Mouse (Mus musculus): Measurements from ENCODE around the gene Fto. TPM values are rescaled to one million over a fixed set of nuclear protein-coding genes. Genes with fewer than 3 reads are reported as not detected.

Fto gene
- polyA plus RNA-seq, 1 experiment from 2014 or later, result 90.1 TPM

GRCm38 (mm10) chr8:91531971-91532370 lies 218.6 kb downstream of the Fto start:
- H3K36me3 ChIP-seq (ENCODE audit: poor library complexity, severe bottlenecking), result no peaks in the 10 kb centered on the region
- no peaks in the 10 kb centered on the region for H3K9me3 ChIP-seq (replicated peaks)
- no peak overlapping the region for H3K4me2 ChIP-seq
- peaks cover 22% of the 10 kb centered on the region for H3K4me1 ChIP-seq
- H3K9ac ChIP-seq, result no peak overlapping the region
- WGBS, result 26% methylated on average over 8 of the region's 8 CpGs
- no peak overlapping the region for H3K27ac ChIP-seq
- H3K27me3 ChIP-seq, result peaks cover 50% of the 10 kb centered on the region
- H3K4me3 ChIP-seq, result no peak overlapping the region
- ATAC-seq, result no peak

GRCm38 (mm10) chr8:91532671-91533436 lies 219.5 kb downstream of the Fto start:
- Histone ChIP-seq H3K27me3 (peaks cover 42% of the 10 kb centered on the region), H3K4me3 (no peak overlapping the region), H3K9me3 (replicated peaks) (no peaks in the 10 kb centered on the region), H3K9ac (no peak overlapping the region), H3K4me1 (peaks cover 30% of the 10 kb centered on the region), H3K27ac (no peak overlapping the region), H3K36me3 (ENCODE audit: poor library complexity, severe bottlenecking) (no peaks in the 10 kb centered on the region), H3K4me2 (no peak overlapping the region)
- WGBS, result 77% methylated on average over 18 of the region's 18 CpGs
- peak; percentile 45; the same call in 1 of the 2 replicates for ATAC-seq

- no peak overlapping the region for H3K27ac ChIP-seq
- no peaks in the 10 kb centered on the region for H3K9me3 ChIP-seq (replicated peaks)
- peaks cover 31% of the 10 kb centered on the region for H3K4me1 ChIP-seq
- no peak overlapping the region for H3K9ac ChIP-seq
- no peak overlapping the region for H3K4me2 ChIP-seq
- no peak for ATAC-seq
- H3K36me3 ChIP-seq (ENCODE audit: poor library complexity, severe bottlenecking), result no peaks in the 10 kb centered on the region
- 89% methylated on average over 5 of the region's 5 CpGs for WGBS
- no peak overlapping the region for H3K4me3 ChIP-seq
- H3K27me3 ChIP-seq, result peaks cover 31% of the 10 kb centered on the region
Observed at GRCm38 (mm10) chr8:91534752-91535151, 221.4 kb downstream of the Fto start.

- no peak overlapping the region for H3K4me2 ChIP-seq
- H3K27me3 ChIP-seq, result peaks cover 18% of the 10 kb centered on the region
- H3K36me3 ChIP-seq (ENCODE audit: poor library complexity, severe bottlenecking), result no peaks in the 10 kb centered on the region
- no peaks in the 10 kb centered on the region; the same call in 1 of the 2 replicates for H3K9me3 ChIP-seq (replicated peaks)
- no peak overlapping the region for H3K9ac ChIP-seq
- H3K4me1 ChIP-seq, result peaks cover 24% of the 10 kb centered on the region
- WGBS, result 81% methylated on average over 9 of the region's 9 CpGs
- ATAC-seq, result no peak
- H3K27ac ChIP-seq, result no peak overlapping the region
- no peak overlapping the region for H3K4me3 ChIP-seq
Observed at GRCm38 (mm10) chr8:91538109-91538508, 224.8 kb downstream of the Fto start.

- no peaks in the 10 kb centered on the region for H3K36me3 ChIP-seq (ENCODE audit: poor library complexity, severe bottlenecking)
- no peak overlapping the region for H3K4me3 ChIP-seq
- WGBS, result 88% methylated on average over 5 of the region's 5 CpGs
- H3K4me1 ChIP-seq, result peaks cover 18% of the 10 kb centered on the region
- H3K27ac ChIP-seq, result no peak overlapping the region
- no peak overlapping the region for H3K9ac ChIP-seq
- H3K9me3 ChIP-seq (replicated peaks), result no peaks in the 10 kb centered on the region; the same call in 1 of the 2 replicates
- peaks cover 15% of the 10 kb centered on the region for H3K27me3 ChIP-seq
- no peak for ATAC-seq
- no peak overlapping the region for H3K4me2 ChIP-seq
Observed at GRCm38 (mm10) chr8:91538892-91539291, 225.6 kb downstream of the Fto start.

- Histone ChIP-seq H3K4me2 (no peak overlapping the region), H3K4me1 (peaks cover 16% of the 10 kb centered on the region), H3K27me3 (peaks cover 10% of the 10 kb centered on the region; the same call in 1 of the 2 replicates), H3K36me3 (ENCODE audit: poor library complexity, severe bottlenecking) (no peaks in the 10 kb centered on the region), H3K9me3 (replicated peaks) (no peaks in the 10 kb centered on the region; the same call in 1 of the 2 replicates), H3K4me3 (no peak overlapping the region), H3K9ac (no peak overlapping the region), H3K27ac (no peak overlapping the region)
- ATAC-seq, result no peak
- WGBS, result 92% methylated on average over 8 of the region's 8 CpGs
Observed at GRCm38 (mm10) chr8:91539586-91539985, 226.3 kb downstream of the Fto start.

- Histone ChIP-seq H3K4me2 (no peak overlapping the region), H3K9me3 (replicated peaks) (no peaks in the 10 kb centered on the region; the same call in 1 of the 2 replicates), H3K4me3 (no peak overlapping the region), H3K27me3 (peaks cover 5% of the 10 kb centered on the region; the same call in 1 of the 2 replicates), H3K27ac (no peak overlapping the region), H3K9ac (no peak overlapping the region), H3K36me3 (ENCODE audit: poor library complexity, severe bottlenecking) (no peaks in the 10 kb centered on the region), H3K4me1 (peaks cover 15% of the 10 kb centered on the region)
- WGBS, result 91% methylated on average over 3 of the region's 3 CpGs
- no peak for ATAC-seq
Observed at GRCm38 (mm10) chr8:91541229-91541628, 227.9 kb downstream of the Fto start.

GRCm38 (mm10) chr8:91545561-91545960 lies 232.2 kb downstream of the Fto start:
- H3K4me1 ChIP-seq, result no peaks in the 10 kb centered on the region
- H3K27ac ChIP-seq, result no peak overlapping the region
- H3K36me3 ChIP-seq (ENCODE audit: poor library complexity, severe bottlenecking), result no peaks in the 10 kb centered on the region
- H3K27me3 ChIP-seq, result 0 out of 2 replicates have a peak, but pooled peaks cover 3% of the 10 kb centered on the region
- H3K4me2 ChIP-seq, result no peak overlapping the region
- H3K9ac ChIP-seq, result no peak overlapping the region
- H3K4me3 ChIP-seq, result no peak overlapping the region
- ATAC-seq, result no peak
- 87% methylated on average over 3 of the region's 3 CpGs for WGBS
- no peaks in the 10 kb centered on the region; the same call in 1 of the 2 replicates for H3K9me3 ChIP-seq (replicated peaks)

- H3K4me2 ChIP-seq, result no peak overlapping the region
- H3K27me3 ChIP-seq, result 0 out of 2 replicates have a peak, but pooled peaks cover 3% of the 10 kb centered on the region
- H3K4me1 ChIP-seq, result peaks cover 4% of the 10 kb centered on the region
- ATAC-seq, result no peak
- H3K27ac ChIP-seq, result no peak overlapping the region
- 38% methylated on average over 8 of the region's 8 CpGs for WGBS
- no peak overlapping the region for H3K4me3 ChIP-seq
- no peaks in the 10 kb centered on the region for H3K36me3 ChIP-seq (ENCODE audit: poor library complexity, severe bottlenecking)
- H3K9me3 ChIP-seq (replicated peaks), result no peaks in the 10 kb centered on the region; the same call in 1 of the 2 replicates
- H3K9ac ChIP-seq, result no peak overlapping the region
Observed at GRCm38 (mm10) chr8:91546599-91546998, 233.3 kb downstream of the Fto start.

GRCm38 (mm10) chr8:91550131-91550530 lies 236.8 kb downstream of the Fto start:
- 90% methylated on average over 1 of the region's 1 CpGs for WGBS
- H3K27me3 ChIP-seq, result no peaks in the 10 kb centered on the region
- H3K9me3 ChIP-seq (replicated peaks), result no peaks in the 10 kb centered on the region
- no peak overlapping the region for H3K4me3 ChIP-seq
- H3K4me1 ChIP-seq, result peaks cover 29% of the 10 kb centered on the region
- no peaks in the 10 kb centered on the region for H3K36me3 ChIP-seq (ENCODE audit: poor library complexity, severe bottlenecking)
- no peak overlapping the region for H3K4me2 ChIP-seq
- H3K9ac ChIP-seq, result no peak overlapping the region
- H3K27ac ChIP-seq, result no peak overlapping the region
- no peak for ATAC-seq

- WGBS, result 86% methylated on average over 9 of the region's 9 CpGs
- Histone ChIP-seq H3K27ac (no peak overlapping the region), H3K36me3 (ENCODE audit: poor library complexity, severe bottlenecking) (no peaks in the 10 kb centered on the region)
Observed at GRCm38 (mm10) chr8:91551166-91551765, 237.9 kb downstream of the Fto start.

GRCm38 (mm10) chr8:91551775-91552538 lies 238.6 kb downstream of the Fto start:
- 29% methylated on average over 10 of the region's 10 CpGs for WGBS
- no peak overlapping the region for H3K4me2 ChIP-seq
- H3K4me3 ChIP-seq, result no peak overlapping the region
- H3K4me1 ChIP-seq, result peaks cover 29% of the 10 kb centered on the region
- ATAC-seq, result peak; percentile 65; the same call in 1 of the 2 replicates
- no peak overlapping the region for H3K9ac ChIP-seq
- no peaks in the 10 kb centered on the region for H3K36me3 ChIP-seq (ENCODE audit: poor library complexity, severe bottlenecking)
- H3K27ac ChIP-seq, result peak overlapping the region; percentile 51; the same call in 1 of the 2 replicates
- H3K27me3 ChIP-seq, result no peaks in the 10 kb centered on the region
- H3K9me3 ChIP-seq (replicated peaks), result no peaks in the 10 kb centered on the region

More at GRCm38 (mm10) chr8:91551166-91551765, 237.9 kb downstream of the Fto start:
- peaks cover 29% of the 10 kb centered on the region for H3K4me1 ChIP-seq
- H3K27me3 ChIP-seq, result no peaks in the 10 kb centered on the region
- H3K9ac ChIP-seq, result no peak overlapping the region
- H3K4me3 ChIP-seq, result no peak overlapping the region
- ATAC-seq, result no peak
- no peaks in the 10 kb centered on the region for H3K9me3 ChIP-seq (replicated peaks)
- no peak overlapping the region for H3K4me2 ChIP-seq
